Mouse (Mus musculus): ENCODE measurements around the gene Cfap100. TPM values are rescaled to one million over a fixed set of nuclear protein-coding genes. Genes with fewer than 3 reads are reported as not detected.

The Cfap100 gene
- total RNA-seq, 2 experiments from 2014 or later: 0.29 to 0.84 TPM

Other genes with a start within 250 kb of the Cfap100 start
- not detected for gene V1ra8, start 226.0 kb downstream of the Cfap100 start, total RNA-seq (2021)
- gene Vmn1r53, start 204.4 kb downstream of the Cfap100 start, total RNA-seq (2021): not detected
- not detected for gene Vmn1r54, start 182.5 kb downstream of the Cfap100 start, total RNA-seq (2021)
- gene BC048671, start 127.6 kb downstream of the Cfap100 start, total RNA-seq (2021): not detected
- under 1 TPM; 0.44 to 0.82 TPM for gene Chst13, start 103.6 kb downstream of the Cfap100 start, total RNA-seq (2021)
- gene Uroc1, start 95.5 kb downstream of the Cfap100 start, total RNA-seq (2021): not detected
- 10 to 100 TPM; 12.0 to 13.6 TPM for gene Zxdc, start 59.3 kb downstream of the Cfap100 start, total RNA-seq (2021)
- 10 to 100 TPM; 15.2 to 39.8 TPM for gene Klf15, start 33.8 kb upstream of the Cfap100 start, total RNA-seq (2021)
- 1 to 10 TPM; 3.0 to 6.8 TPM for gene Aldh1l1, start 57.6 kb upstream of the Cfap100 start, total RNA-seq (2021)
- gene Slc41a3, start 175.9 kb upstream of the Cfap100 start, total RNA-seq (2021): 10 to 100 TPM; 60.0 to 61.8 TPM